Mouse (Mus musculus): ENCODE data around the gene Orc6. TPM values are rescaled to one million over a fixed set of nuclear protein-coding genes. Genes with fewer than 3 reads are reported as not detected.

Gene Orc6
- polyA plus RNA-seq, 1 experiment from 2014 or later: 70.5 TPM

- H3K4me2 ChIP-seq: no peak overlapping the region
- no peaks in the 10 kb centered on the region for H3K36me3 ChIP-seq
- no peak overlapping the region for H3K27ac ChIP-seq
- no peaks in the 10 kb centered on the region for H3K27me3 ChIP-seq
- H3K4me3 ChIP-seq: no peak overlapping the region
- no peak for ATAC-seq (ENCODE audit: low FRiP score)
- H3K9ac ChIP-seq: no peak overlapping the region
- H3K4me1 ChIP-seq (replicated peaks): no peaks in the 10 kb centered on the region
- WGBS: 83% methylated on average over 9 of the region's 9 CpGs
- no peaks in the 10 kb centered on the region for H3K9me3 ChIP-seq
These were observed 27.6 kb downstream of the Orc6 start for GRCm38 (mm10) chr8:85327036-85327435.

GRCm38 (mm10) chr8:85329506-85329905 is 30.1 kb downstream of the Orc6 start:
- H3K36me3 ChIP-seq: no peaks in the 10 kb centered on the region
- H3K9me3 ChIP-seq: no peaks in the 10 kb centered on the region
- no peak overlapping the region for H3K4me2 ChIP-seq
- no peak for ATAC-seq (ENCODE audit: low FRiP score)
- no peaks in the 10 kb centered on the region for H3K4me1 ChIP-seq (replicated peaks)
- WGBS: 55% methylated on average over 1 of the region's 1 CpGs
- no peak overlapping the region for H3K27ac ChIP-seq
- no peak overlapping the region for H3K4me3 ChIP-seq
- H3K27me3 ChIP-seq: no peaks in the 10 kb centered on the region
- no peak overlapping the region for H3K9ac ChIP-seq

GRCm38 (mm10) chr8:85335105-85335504 is 35.7 kb downstream of the Orc6 start:
- no peak overlapping the region for H3K4me2 ChIP-seq
- H3K9ac ChIP-seq: no peak overlapping the region
- no peaks in the 10 kb centered on the region for H3K9me3 ChIP-seq
- H3K36me3 ChIP-seq: no peaks in the 10 kb centered on the region
- no peaks in the 10 kb centered on the region for H3K4me1 ChIP-seq (replicated peaks)
- no peaks in the 10 kb centered on the region for H3K27me3 ChIP-seq
- ATAC-seq (ENCODE audit: low FRiP score): no peak
- no peak overlapping the region for H3K27ac ChIP-seq
- H3K4me3 ChIP-seq: no peak overlapping the region

- Histone ChIP-seq H3K4me1 (replicated peaks) (no peaks in the 10 kb centered on the region), H3K27ac (no peak overlapping the region), H3K27me3 (no peaks in the 10 kb centered on the region), H3K4me3 (no peak overlapping the region), H3K9me3 (no peaks in the 10 kb centered on the region), H3K9ac (no peak overlapping the region), H3K36me3 (no peaks in the 10 kb centered on the region), H3K4me2 (no peak overlapping the region)
- WGBS: 83% methylated on average over 6 of the region's 6 CpGs
- ATAC-seq (ENCODE audit: low FRiP score): no peak
These were observed 36.9 kb downstream of the Orc6 start for GRCm38 (mm10) chr8:85336211-85336933.

GRCm38 (mm10) chr8:85337681-85338080 is 38.2 kb downstream of the Orc6 start:
- Histone ChIP-seq H3K9me3 (no peaks in the 10 kb centered on the region), H3K4me1 (replicated peaks) (no peaks in the 10 kb centered on the region), H3K4me2 (no peak overlapping the region), H3K4me3 (no peak overlapping the region), H3K36me3 (no peaks in the 10 kb centered on the region), H3K27ac (no peak overlapping the region), H3K9ac (no peak overlapping the region), H3K27me3 (no peaks in the 10 kb centered on the region)
- no peak for ATAC-seq (ENCODE audit: low FRiP score)
- WGBS: 84% methylated on average over 4 of the region's 4 CpGs

GRCm38 (mm10) chr8:85339871-85340573 is 40.6 kb downstream of the Orc6 start:
- H3K4me1 ChIP-seq (replicated peaks): no peaks in the 10 kb centered on the region
- H3K9ac ChIP-seq: no peak overlapping the region
- H3K36me3 ChIP-seq: no peaks in the 10 kb centered on the region
- H3K9me3 ChIP-seq: no peaks in the 10 kb centered on the region
- no peak overlapping the region for H3K27ac ChIP-seq
- H3K4me3 ChIP-seq: no peak overlapping the region
- H3K27me3 ChIP-seq: no peaks in the 10 kb centered on the region
- no peak overlapping the region for H3K4me2 ChIP-seq
- 77% methylated on average over 5 of the region's 5 CpGs for whole genome bisulfite sequencing
- no peak for ATAC-seq (ENCODE audit: low FRiP score)

GRCm38 (mm10) chr8:85353287-85353686 is 53.9 kb downstream of the Orc6 start:
- H3K4me1 ChIP-seq (replicated peaks): no peaks in the 10 kb centered on the region
- H3K9ac ChIP-seq: no peak overlapping the region
- no peaks in the 10 kb centered on the region for H3K27me3 ChIP-seq
- no peaks in the 10 kb centered on the region for H3K9me3 ChIP-seq
- 84% methylated on average over 4 of the region's 4 CpGs for WGBS
- H3K4me3 ChIP-seq: no peak overlapping the region
- no peak overlapping the region for H3K4me2 ChIP-seq
- H3K36me3 ChIP-seq: no peaks in the 10 kb centered on the region
- ATAC-seq (ENCODE audit: low FRiP score): no peak
- no peak overlapping the region for H3K27ac ChIP-seq

Other genes with a start within 250 kb of the Orc6 start
- 59.2 and 66.2 TPM in 2 replicates for gene Fbxw9, start 239.6 kb upstream of the Orc6 start, polyA plus RNA-seq (2015; fragmentation: Nextera tagmentation; extraction: Ambion mirVana)
- 0.78 and 1.3 TPM in 2 replicates for gene Gm5741, start 231.7 kb upstream of the Orc6 start, polyA plus RNA-seq (2015; fragmentation: Nextera tagmentation; extraction: Ambion mirVana)
- gene Dhps, start 227.9 kb upstream of the Orc6 start, polyA plus RNA-seq (2015; fragmentation: Nextera tagmentation; extraction: Ambion mirVana): 90.5 and 96.4 TPM in 2 replicates
- gene Wdr83os, start 218.9 kb upstream of the Orc6 start, polyA plus RNA-seq (2015; fragmentation: Nextera tagmentation; extraction: Ambion mirVana): 109 and 112 TPM in 2 replicates
- gene Wdr83, start 218.3 kb upstream of the Orc6 start, polyA plus RNA-seq (2015; fragmentation: Nextera tagmentation; extraction: Ambion mirVana): 50.5 and 53.0 TPM in 2 replicates
- 17.7 and 19.4 TPM in 2 replicates for gene Man2b1, start 216.4 kb upstream of the Orc6 start, polyA plus RNA-seq (2015; fragmentation: Nextera tagmentation; extraction: Ambion mirVana)
- gene Zfp791, start 176.5 kb upstream of the Orc6 start, polyA plus RNA-seq (2015; fragmentation: Nextera tagmentation; extraction: Ambion mirVana): 3.1 and 3.4 TPM in 2 replicates
- gene Cks1brt, start 147.7 kb upstream of the Orc6 start, polyA plus RNA-seq (2015; fragmentation: Nextera tagmentation; extraction: Ambion mirVana): not detected in 2 replicates
- not detected in 2 replicates for gene Olfr371, start 73.6 kb upstream of the Orc6 start, polyA plus RNA-seq (2015; fragmentation: Nextera tagmentation; extraction: Ambion mirVana)
- 169 and 179 TPM in 2 replicates for gene Vps35, start 170 bp downstream of the Orc6 start, polyA plus RNA-seq (2015; fragmentation: Nextera tagmentation; extraction: Ambion mirVana)
- gene Mylk3, start 86.7 kb downstream of the Orc6 start, polyA plus RNA-seq (2015; fragmentation: Nextera tagmentation; extraction: Ambion mirVana): 0.38 and 0.39 TPM in 2 replicates
- 42.5 and 46.7 TPM in 2 replicates for gene 4921524J17Rik, start 133.2 kb downstream of the Orc6 start, polyA plus RNA-seq (2015; fragmentation: Nextera tagmentation; extraction: Ambion mirVana)
- gene Gpt2, start 192.9 kb downstream of the Orc6 start, polyA plus RNA-seq (2015; fragmentation: Nextera tagmentation; extraction: Ambion mirVana): 39.9 and 47.7 TPM in 2 replicates

All from hindbrain, embryonic 13.5 days (tissue).